Mouse (Mus musculus): ENCODE results near the gene Mrm2. TPM values are rescaled to one million over a fixed set of nuclear protein-coding genes. Genes with fewer than 3 reads are reported as not detected.

Mrm2 gene
- total RNA-seq, 2 experiments from 2014 or later = 8.4 to 11.6 TPM

DNA sequence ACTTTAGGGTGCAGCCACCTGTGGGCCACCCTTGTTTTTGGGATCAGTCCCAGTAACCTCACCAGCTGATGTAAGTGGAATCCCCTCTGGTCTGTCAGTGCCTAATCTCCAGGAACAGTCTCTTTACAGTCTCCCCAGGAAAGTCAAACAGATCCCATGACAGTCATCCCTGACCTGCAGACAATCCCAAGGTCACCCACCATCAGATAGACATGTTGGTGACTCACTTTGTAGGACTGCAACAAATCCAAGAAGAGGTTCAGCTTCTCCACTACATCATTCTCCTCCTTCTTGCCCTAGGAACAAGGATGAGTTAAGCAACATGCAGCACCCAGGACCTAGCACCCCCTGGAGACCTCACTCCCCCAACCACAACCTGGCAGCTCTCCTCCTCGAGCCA is 14.4 kb upstream of the Mrm2 start:
- no peak for DNase-seq
- intact Hi-C loops (cut with DNase I) = no loop called here

DNA sequence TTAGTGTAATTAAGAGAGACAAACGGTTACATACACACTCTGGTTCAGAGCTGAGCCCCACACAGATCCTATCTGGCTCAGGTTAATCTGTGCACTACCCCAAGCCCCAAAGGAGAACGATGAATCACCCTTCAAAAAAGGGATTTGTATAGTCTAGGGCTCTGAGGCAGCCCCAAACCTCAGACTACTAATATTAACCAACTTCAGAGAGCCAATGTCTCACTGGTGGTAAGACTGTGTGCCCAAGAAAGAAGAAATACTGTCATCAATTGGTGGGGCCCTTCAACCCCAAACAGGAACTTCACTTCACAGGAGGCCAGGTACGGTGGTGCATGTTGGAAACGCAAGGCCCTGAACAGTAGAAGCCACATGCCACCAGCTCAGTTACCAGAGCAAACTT is 13.5 kb upstream of the Mrm2 start:
- intact Hi-C loops (cut with DNase I) = no loop called here

DNA sequence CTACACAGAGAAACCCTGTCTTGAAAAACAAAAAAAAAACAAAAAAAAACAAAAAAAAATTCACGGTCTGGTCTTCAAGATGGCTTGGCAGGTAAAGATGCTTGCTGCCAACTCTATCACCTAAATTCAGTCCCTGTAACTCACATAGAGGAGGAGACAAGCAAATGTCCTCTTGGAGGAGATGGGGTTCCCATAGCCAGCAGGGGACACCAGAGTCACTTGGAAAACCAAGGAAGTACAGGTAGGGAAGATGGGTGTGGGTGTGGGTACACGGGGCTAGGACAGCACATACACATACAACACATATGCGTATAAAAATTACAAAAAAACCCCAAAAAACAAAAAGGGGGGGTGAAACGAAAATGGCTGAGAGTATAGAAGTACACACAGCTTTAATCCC is 11.2 kb upstream of the Mrm2 start:
- intact Hi-C loops (cut with DNase I) = no loop called here
- no peak for DNase-seq

More for the DNA sequence above, 13.5 kb upstream of the Mrm2 start:
- no peak for DNase-seq

DNA sequence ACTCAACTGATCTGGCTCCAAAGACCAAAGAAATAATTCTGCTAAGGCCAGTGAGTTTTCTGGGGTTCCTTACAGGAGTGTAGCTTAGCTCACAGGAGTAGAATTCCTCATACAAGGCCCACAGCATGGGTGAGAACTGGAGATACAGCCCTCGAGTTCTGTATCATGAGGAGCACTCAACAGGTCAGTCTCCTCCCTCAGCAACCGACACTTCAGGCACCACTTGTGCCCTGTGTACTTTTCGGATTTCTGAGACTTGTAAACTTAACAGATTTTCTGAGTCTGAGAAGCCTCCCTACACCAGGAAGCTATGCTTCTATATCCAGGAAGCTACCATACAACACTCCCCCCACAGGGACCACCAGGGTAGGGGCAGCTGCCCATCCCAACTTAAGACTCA is 8.1 kb upstream of the Mrm2 start:
- DNase-seq = no peak
- intact Hi-C loops (cut with DNase I) = no loop called here

DNA sequence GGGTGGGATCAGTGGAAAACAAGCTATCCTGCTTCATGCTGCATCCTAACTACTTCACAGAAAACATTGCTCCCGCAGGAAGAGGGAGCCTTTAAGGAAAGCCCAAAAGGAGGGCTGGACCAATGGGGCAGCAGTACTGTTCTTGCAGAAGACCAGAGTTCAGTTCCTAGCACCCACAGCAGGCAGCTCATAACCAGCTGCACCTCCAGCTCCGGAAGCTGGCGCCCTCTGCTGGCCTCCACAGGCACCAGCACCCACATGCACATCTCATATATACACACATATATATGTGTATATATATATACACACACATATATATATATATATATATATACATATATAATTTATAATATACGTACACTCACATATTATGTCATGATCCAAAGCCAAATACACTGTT is 7.1 kb upstream of the Mrm2 start:
- DNase-seq = no peak
- intact Hi-C loops (cut with DNase I) = no loop called here

GRCm38 (mm10) chr5:140336680-140337079 is 5.0 kb upstream of the Mrm2 start:
- intact Hi-C loops (cut with DNase I) = loop anchor here (1.0 kb wide), 1 partner anchor 498 kb away; no protein-coding TSS in a partner anchor
- peak; percentile 20 to 59 for DNase-seq

DNA sequence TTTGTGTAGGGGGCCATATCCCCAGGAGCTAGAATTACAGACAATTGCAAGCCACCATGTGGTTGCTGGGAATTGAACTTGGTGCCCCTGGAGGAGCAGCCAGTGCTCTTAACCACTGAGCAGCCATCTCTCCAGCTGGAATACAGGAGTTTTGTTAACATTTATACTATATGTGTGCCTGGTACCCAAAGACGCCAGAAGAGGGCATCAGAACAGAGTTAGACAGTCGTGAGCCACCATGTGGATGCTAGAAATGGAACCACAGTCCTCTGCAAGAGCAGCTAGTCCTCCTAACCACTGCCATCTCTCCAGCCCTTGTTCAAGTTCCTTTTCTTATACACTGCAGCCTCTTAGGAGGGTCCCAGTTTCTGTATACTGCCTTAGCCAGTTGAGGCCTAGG is 1.9 kb upstream of the Mrm2 start:
- intact Hi-C loops (cut with DNase I) = loop anchor here (5.0 kb wide), 2 partner anchors 79 to 204 kb away; no protein-coding TSS in a partner anchor
- DNase-seq = peak in 1 of 2 experiments; percentile 17

GRCm38 (mm10) chr5:140332519-140332918 is 821 bp upstream of the Mrm2 start:
- intact Hi-C loops (cut with DNase I) = loop anchor here (5.0 kb wide), 2 partner anchors 80 to 205 kb away; no protein-coding TSS in a partner anchor
- DNase-seq = no peak

DNA sequence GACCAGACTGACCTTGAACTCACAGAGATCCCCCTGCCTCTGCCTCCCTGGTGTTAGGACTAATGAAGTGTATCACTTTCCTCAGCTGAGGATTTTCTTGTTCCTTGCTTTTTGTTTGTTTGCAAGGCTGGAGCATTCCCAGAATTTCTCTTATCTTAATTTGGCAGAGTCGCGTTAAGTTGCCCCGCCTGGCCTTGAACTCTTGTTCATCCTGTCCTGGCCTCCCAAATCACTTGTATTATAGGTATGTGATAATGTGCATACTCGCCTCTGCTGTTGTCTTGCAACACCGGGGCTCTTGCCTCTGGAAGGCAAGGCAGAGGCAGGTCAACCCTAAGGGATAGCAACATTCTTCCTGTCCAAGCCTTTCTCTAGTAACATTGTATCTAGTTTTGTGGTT is 7.6 kb downstream of the Mrm2 start:
- DNase-seq = no peak
- intact Hi-C loops (cut with DNase I) = no loop called here

GRCm38 (mm10) chr5:140321756-140322575 is 9.7 kb downstream of the Mrm2 start:
- intact Hi-C loops (cut with DNase I) = no loop called here
- no peak for DNase-seq

- DNase-seq = peak; percentile 95 to 96
- intact Hi-C loops (cut with DNase I) = no loop called here
Measured at GRCm38 (mm10) chr5:140321042-140321755, 10.5 kb downstream of the Mrm2 start, which contains the start of the genes Mad1l1 and Nudt1. Gene Mad1l1 (minus strand): TSS chr5:140321552. Gene Nudt1 (plus strand): TSS chr5:140321656.

- no peak for DNase-seq
- intact Hi-C loops (cut with DNase I) = no loop called here
Measured at GRCm38 (mm10) chr5:140316716-140317115, 15.0 kb downstream of the Mrm2 start.

GRCm38 (mm10) chr5:140307602-140308001 is 24.1 kb downstream of the Mrm2 start:
- intact Hi-C loops (cut with DNase I) = no loop called here
- DNase-seq = peak; percentile 13 to 17

DNA sequence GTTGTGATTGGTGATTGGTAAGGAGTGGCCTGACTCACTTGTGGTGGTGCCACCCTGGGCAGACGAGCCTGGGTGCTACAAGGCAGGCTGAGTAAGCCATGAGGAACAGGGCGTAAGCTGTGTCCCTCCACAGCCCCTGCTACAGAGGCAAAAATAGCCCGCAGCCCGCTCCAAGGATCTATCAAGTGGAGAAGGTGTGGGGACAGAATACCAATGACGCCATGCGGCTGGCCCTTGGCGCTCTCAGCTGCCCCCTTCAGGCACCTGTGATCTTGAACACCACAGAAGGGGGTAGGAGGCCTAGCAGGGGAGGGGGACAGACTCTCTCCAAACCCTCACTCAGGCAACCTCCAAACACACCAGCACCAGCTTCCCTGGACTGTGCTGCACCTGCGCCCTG is 25.7 kb downstream of the Mrm2 start:
- intact Hi-C loops (cut with DNase I) = no loop called here

GRCm38 (mm10) chr5:140298291-140298690 is 33.4 kb downstream of the Mrm2 start:
- DNase-seq = no peak
- intact Hi-C loops (cut with DNase I) = no loop called here

More for the DNA sequence above, 25.7 kb downstream of the Mrm2 start:
- peak; percentile 75 to 78 for DNase-seq

DNA sequence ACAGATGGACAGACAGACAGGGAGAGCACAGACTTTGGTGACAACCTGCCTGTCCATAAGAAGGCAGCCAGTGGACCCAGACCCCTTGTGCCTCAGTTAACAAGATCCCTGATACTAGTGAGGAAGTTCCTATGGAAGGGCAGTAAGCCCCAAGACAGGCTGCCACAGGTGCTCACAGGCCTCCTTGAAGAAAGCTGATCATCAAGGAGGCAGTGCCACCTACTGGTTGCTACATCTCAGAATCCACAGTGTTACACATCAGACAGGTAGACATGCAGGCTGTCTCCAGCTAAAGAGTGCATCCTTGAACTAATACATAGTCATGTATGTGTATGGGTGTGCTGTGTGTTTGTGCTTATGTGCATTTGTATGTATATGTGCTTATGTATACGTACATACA is 39.5 kb downstream of the Mrm2 start:
- peak; percentile 70 to 72 for DNase-seq
- intact Hi-C loops (cut with DNase I) = loop anchor here (1.0 to 5.0 kb wide), 3 partner anchors 95 to 454 kb away; no protein-coding TSS in a partner anchor

DNA sequence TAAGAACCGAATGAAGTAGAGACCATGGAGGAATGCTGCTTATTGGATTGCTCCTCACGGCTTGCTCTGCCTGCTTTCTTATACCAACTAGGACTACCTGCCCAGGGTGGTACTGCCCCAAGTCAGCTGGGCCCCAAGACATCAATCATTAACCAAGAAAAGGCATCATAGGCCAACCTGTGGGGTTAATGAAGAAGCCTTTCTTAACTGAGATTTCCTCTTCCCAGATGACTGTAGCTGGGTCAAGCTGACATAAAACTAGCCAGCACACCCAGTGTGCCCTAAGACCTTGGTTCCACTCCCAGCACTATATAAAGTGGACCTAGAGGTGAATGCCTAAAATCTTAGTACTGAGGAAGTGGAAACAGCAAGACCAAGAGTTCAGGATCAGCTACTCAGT is 42.5 kb downstream of the Mrm2 start:
- intact Hi-C loops (cut with DNase I) = no loop called here
- no peak for DNase-seq

- intact Hi-C loops (cut with DNase I) = no loop called here
- no peak for DNase-seq
Measured at GRCm38 (mm10) chr5:140288287-140288686, 43.4 kb downstream of the Mrm2 start.

GRCm38 (mm10) chr5:140284761-140285160 is 46.9 kb downstream of the Mrm2 start:
- DNase-seq = no peak
- intact Hi-C loops (cut with DNase I) = no loop called here

- DNase-seq = no peak
- intact Hi-C loops (cut with DNase I) = no loop called here
Measured at GRCm38 (mm10) chr5:140284011-140284410, 47.7 kb downstream of the Mrm2 start.

DNA sequence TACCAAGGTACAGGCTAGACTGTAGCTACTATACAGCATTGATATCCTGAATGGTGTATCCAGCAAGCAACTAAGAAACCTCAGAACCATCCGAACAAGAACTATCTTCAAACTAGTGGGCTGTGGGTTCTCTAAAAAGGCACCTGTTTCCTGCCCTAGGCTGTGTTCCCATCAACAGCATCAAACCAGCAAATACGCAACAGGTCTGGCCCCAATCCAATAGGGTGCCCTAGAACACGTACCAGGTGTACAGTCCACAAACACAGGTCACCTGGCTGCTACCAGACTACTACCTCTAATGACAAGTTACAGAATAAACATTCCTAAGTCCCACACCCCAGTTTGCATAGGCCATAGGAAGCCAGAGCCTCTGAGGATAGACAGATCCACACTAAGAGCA is 48.8 kb downstream of the Mrm2 start:
- intact Hi-C loops (cut with DNase I) = no loop called here
- DNase-seq = no peak

DNA sequence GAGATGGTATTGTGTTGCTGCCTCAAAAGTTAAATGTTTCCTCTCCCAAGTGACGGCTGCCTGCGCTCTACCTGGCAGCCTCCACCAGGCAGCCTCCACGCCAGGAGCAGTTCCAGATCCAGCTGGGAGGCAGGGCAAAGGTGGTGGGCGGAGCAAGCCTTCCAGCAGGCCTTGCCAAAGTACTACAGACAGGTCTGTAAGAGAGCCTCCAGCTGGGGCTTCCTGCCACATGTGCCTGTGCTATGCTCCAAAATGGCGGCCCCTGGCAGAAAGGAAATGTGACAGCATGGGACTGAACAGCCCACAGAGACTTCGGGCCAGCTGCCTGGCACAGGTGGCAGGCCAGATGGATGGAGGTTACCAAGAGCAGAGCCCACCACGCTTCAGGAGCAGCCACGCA is 49.3 kb downstream of the Mrm2 start:
- peak; percentile 18 to 21 for DNase-seq
- intact Hi-C loops (cut with DNase I) = no loop called here
